Mouse (Mus musculus): ENCODE measurements around the gene Oprl1. TPM values are rescaled to one million over a fixed set of nuclear protein-coding genes. Genes with fewer than 3 reads are reported as not detected.
A peak's percentile ranks its signal among the peaks of the same experiment; 100 is the strongest.

Oprl1 gene
- polyA plus RNA-seq, 1 experiment from 2014 or later: 111 TPM

DNA sequence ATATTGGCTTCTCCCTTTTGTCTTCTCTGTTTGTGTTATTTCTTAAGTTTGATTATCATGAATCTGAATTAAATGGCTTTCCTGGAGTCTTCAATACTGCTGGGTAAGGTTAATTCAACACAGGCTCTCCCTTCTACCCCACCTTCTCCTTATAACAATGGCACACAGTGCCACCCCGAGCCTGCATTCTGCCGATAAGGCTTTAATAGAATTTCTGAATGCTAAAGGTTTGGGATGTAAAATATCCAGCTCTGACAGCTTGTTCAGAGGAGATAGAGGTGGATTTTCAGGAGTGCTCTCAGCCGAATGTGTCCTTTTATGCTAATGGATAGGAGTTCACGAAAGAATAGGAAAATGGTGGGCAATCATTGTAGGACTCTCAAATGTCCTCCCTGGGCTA is 50.4 kb downstream of the Oprl1 start:
- Histone ChIP-seq H3K4me1 (ENCODE audit: control insufficient read depth, insufficient read depth, low read length) (peaks cover 53% of the 10 kb centered on the region), H3K27ac (ENCODE audit: low read length) (peak overlapping the region; percentile 77), H3K9ac (ENCODE audit: low read depth, low read length) (peak overlapping the region; percentile 1; the same call in 1 of the 2 replicates), H3K9me3 (replicated peaks; ENCODE audit: control insufficient read depth, low read length, poor library complexity, severe bottlenecking) (no peaks in the 10 kb centered on the region), H3K27me3 (ENCODE audit: control insufficient read depth, insufficient read depth, low read depth, low read length) (no peaks in the 10 kb centered on the region), H3K4me3 (ENCODE audit: low read depth, low read length) (no peak overlapping the region), H3K36me3 (ENCODE audit: control insufficient read depth, insufficient read depth, low read length) (no peaks in the 10 kb centered on the region), H3K4me2 (ENCODE audit: low read length) (peak overlapping the region; percentile 48)
- WGBS: 16% methylated on average over 4 of the region's 4 CpGs
- ATAC-seq: 0 out of 2 replicates have a peak, but pooled peaks have one; percentile 19

GRCm38 (mm10) chr2:181766672-181767557 is 52.1 kb downstream of the Oprl1 start:
- Histone ChIP-seq H3K36me3 (ENCODE audit: control insufficient read depth, insufficient read depth, low read length) (no peaks in the 10 kb centered on the region), H3K9ac (ENCODE audit: low read depth, low read length) (peak overlapping the region; percentile 69), H3K27ac (ENCODE audit: low read length) (peak overlapping the region; percentile 91), H3K27me3 (ENCODE audit: control insufficient read depth, insufficient read depth, low read depth, low read length) (no peaks in the 10 kb centered on the region), H3K9me3 (replicated peaks; ENCODE audit: control insufficient read depth, low read length, poor library complexity, severe bottlenecking) (no peaks in the 10 kb centered on the region), H3K4me1 (ENCODE audit: control insufficient read depth, insufficient read depth, low read length) (peaks cover 56% of the 10 kb centered on the region), H3K4me2 (ENCODE audit: low read length) (peak overlapping the region; percentile 72), H3K4me3 (ENCODE audit: low read depth, low read length) (peak overlapping the region; percentile 53)
- 7% methylated on average over 14 of the region's 14 CpGs for WGBS
- peak; percentile 51 for ATAC-seq

GRCm38 (mm10) chr2:181768451-181768850 is 53.6 kb downstream of the Oprl1 start:
- Histone ChIP-seq H3K4me1 (ENCODE audit: control insufficient read depth, insufficient read depth, low read length) (peaks cover 57% of the 10 kb centered on the region), H3K27ac (ENCODE audit: low read length) (0 out of 2 replicates have a peak overlapping the region, but pooled peaks have one; percentile 7), H3K9ac (ENCODE audit: low read depth, low read length) (peak overlapping the region; percentile 52), H3K36me3 (ENCODE audit: control insufficient read depth, insufficient read depth, low read length) (no peaks in the 10 kb centered on the region), H3K4me3 (ENCODE audit: low read depth, low read length) (peak overlapping the region; percentile 53), H3K27me3 (ENCODE audit: control insufficient read depth, insufficient read depth, low read depth, low read length) (no peaks in the 10 kb centered on the region), H3K9me3 (replicated peaks; ENCODE audit: control insufficient read depth, low read length, poor library complexity, severe bottlenecking) (no peaks in the 10 kb centered on the region), H3K4me2 (ENCODE audit: low read length) (peak overlapping the region; percentile 72)
- ATAC-seq: no peak

GRCm38 (mm10) chr2:181769397-181769796 is 54.6 kb downstream of the Oprl1 start:
- Histone ChIP-seq H3K4me2 (ENCODE audit: low read length) (peak overlapping the region; percentile 72), H3K4me1 (ENCODE audit: control insufficient read depth, insufficient read depth, low read length) (peaks cover 53% of the 10 kb centered on the region), H3K27ac (ENCODE audit: low read length) (no peak overlapping the region), H3K27me3 (ENCODE audit: control insufficient read depth, insufficient read depth, low read depth, low read length) (no peaks in the 10 kb centered on the region), H3K9me3 (replicated peaks; ENCODE audit: control insufficient read depth, low read length, poor library complexity, severe bottlenecking) (no peaks in the 10 kb centered on the region), H3K9ac (ENCODE audit: low read depth, low read length) (0 out of 2 replicates have a peak overlapping the region, but pooled peaks have one; percentile 52), H3K36me3 (ENCODE audit: control insufficient read depth, insufficient read depth, low read length) (no peaks in the 10 kb centered on the region), H3K4me3 (ENCODE audit: low read depth, low read length) (peak overlapping the region; percentile 53)
- WGBS: 70% methylated on average over 2 of the region's 2 CpGs
- no peak for ATAC-seq

Other genes starting within 250 kb of the Oprl1 start
- not detected in 2 replicates for gene Abhd16b, start 221.8 kb upstream of the Oprl1 start, polyA plus RNA-seq (2015; fragmentation: Nextera tagmentation; extraction: Ambion mirVana)
- gene Tpd52l2, start 217.9 kb upstream of the Oprl1 start, polyA plus RNA-seq (2015; fragmentation: Nextera tagmentation; extraction: Ambion mirVana): 105 and 109 TPM in 2 replicates
- 291 and 302 TPM in 2 replicates for gene Dnajc5, start 194.5 kb upstream of the Oprl1 start, polyA plus RNA-seq (2015; fragmentation: Nextera tagmentation; extraction: Ambion mirVana)
- gene Uckl1, start 130.1 kb upstream of the Oprl1 start, polyA plus RNA-seq (2015; fragmentation: Nextera tagmentation; extraction: Ambion mirVana): 71.2 and 76.0 TPM in 2 replicates
- gene Prpf6, start 123.1 kb upstream of the Oprl1 start, polyA plus RNA-seq (2015; fragmentation: Nextera tagmentation; extraction: Ambion mirVana): 59.7 and 64.6 TPM in 2 replicates
- 70.0 and 78.0 TPM in 2 replicates for gene Zfp512b, start 122.2 kb upstream of the Oprl1 start, polyA plus RNA-seq (2015; fragmentation: Nextera tagmentation; extraction: Ambion mirVana)
- 213 and 216 TPM in 2 replicates for gene Samd10, start 115.8 kb upstream of the Oprl1 start, polyA plus RNA-seq (2015; fragmentation: Nextera tagmentation; extraction: Ambion mirVana)
- 0.25 and 0.39 TPM in 2 replicates for gene Gm29797, start 58.0 kb upstream of the Oprl1 start, polyA plus RNA-seq (2015; fragmentation: Nextera tagmentation; extraction: Ambion mirVana)
- gene Sox18, start 43.4 kb upstream of the Oprl1 start, polyA plus RNA-seq (2015; fragmentation: Nextera tagmentation; extraction: Ambion mirVana): 14.6 and 15.7 TPM in 2 replicates
- gene Tcea2, start 34.7 kb upstream of the Oprl1 start, polyA plus RNA-seq (2015; fragmentation: Nextera tagmentation; extraction: Ambion mirVana): 58.2 and 59.2 TPM in 2 replicates
- gene Rgs19, start 21.0 kb upstream of the Oprl1 start, polyA plus RNA-seq (2015; fragmentation: Nextera tagmentation; extraction: Ambion mirVana): 60.8 and 65.1 TPM in 2 replicates
- gene Lkaaear1, start 16.6 kb upstream of the Oprl1 start, polyA plus RNA-seq (2015; fragmentation: Nextera tagmentation; extraction: Ambion mirVana): not detected in 2 replicates
- 15.6 and 19.2 TPM in 2 replicates for gene Myt1, start 48.3 kb downstream of the Oprl1 start, polyA plus RNA-seq (2015; fragmentation: Nextera tagmentation; extraction: Ambion mirVana)
- 34.4 and 36.4 TPM in 2 replicates for gene Pcmtd2, start 122.8 kb downstream of the Oprl1 start, polyA plus RNA-seq (2015; fragmentation: Nextera tagmentation; extraction: Ambion mirVana)
- gene Polr3k, start 149.3 kb downstream of the Oprl1 start, polyA plus RNA-seq (2015; fragmentation: Nextera tagmentation; extraction: Ambion mirVana): 79.4 and 85.3 TPM in 2 replicates